Mouse (Mus musculus) large intestine, adult 2 months (tissue): Measurements from ENCODE around the gene Pkd1l1. TPM values are rescaled to one million over a fixed set of nuclear protein-coding genes. Genes with fewer than 3 reads are reported as not detected.
A peak's percentile ranks its signal among the peaks of the same experiment; 100 is the strongest.

ENCODE experiments used
- DNase-seq: peaks from one replicate; pipeline ENCODE4 v3.0.0-alpha.2; 2012; ENCODE audit warnings: low read depth, low spot score
- WGBS: fragments of 180-500 bp; shearing (Covaris S2); methylation state at CpG from one replicate; pipeline ENCODE4 v1.1.7; 2018; 5-methylcytosine and 5-hydroxymethylcytosine counted together
- polyA plus RNA-seq: library from polyadenylated mRNA; depleted of rRNA; stranded (reverse); fragments of >200 nt; gene quantifications from 2 replicates; pipeline ENCODE4 v1.2.3, GENCODE M21; 2012

The Pkd1l1 gene
- polyA plus RNA-seq, 1 experiment: 0.01 TPM

DNA sequence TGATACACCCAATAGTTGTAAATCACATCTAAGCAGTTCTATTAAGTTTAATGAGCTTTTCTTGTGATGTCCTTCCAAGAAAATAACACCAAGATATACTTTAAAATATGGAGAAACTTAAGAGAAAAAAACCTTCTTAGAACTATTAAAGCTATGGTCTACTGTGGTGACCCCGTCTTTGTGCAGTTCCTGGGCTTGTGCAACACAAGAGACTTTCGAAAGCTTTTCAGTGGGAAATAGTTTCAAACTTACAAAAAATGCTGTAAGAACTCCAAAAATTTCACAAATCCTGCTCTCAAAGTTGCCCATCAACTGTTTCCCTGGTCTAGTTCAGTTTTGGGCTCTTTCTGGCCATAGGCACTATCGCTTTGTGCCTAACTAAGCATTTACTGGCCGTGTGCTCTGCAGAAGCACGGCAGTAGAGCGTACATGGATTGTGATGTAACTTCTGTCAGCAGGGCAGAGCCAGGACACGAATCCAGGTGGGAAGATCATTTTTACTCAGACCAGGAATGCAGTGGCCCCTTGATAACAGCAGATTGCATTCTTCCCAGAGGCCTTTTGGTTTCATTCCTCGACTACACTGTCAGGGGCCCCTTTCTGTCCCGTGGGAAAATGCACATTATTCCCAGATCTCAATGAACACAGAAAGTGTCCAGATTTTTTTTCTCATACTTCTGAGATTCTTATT lies 144.1 kb downstream of the Pkd1l1 start:
- WGBS: 83% methylated on average over 9 of the region's 9 CpGs
- no peak for DNase-seq

- WGBS: 73% methylated on average over 5 of the region's 5 CpGs
- no peak for DNase-seq
These were observed 146.5 kb downstream of the Pkd1l1 start for GRCm38 (mm10) chr11:8826609-8827008.

DNA sequence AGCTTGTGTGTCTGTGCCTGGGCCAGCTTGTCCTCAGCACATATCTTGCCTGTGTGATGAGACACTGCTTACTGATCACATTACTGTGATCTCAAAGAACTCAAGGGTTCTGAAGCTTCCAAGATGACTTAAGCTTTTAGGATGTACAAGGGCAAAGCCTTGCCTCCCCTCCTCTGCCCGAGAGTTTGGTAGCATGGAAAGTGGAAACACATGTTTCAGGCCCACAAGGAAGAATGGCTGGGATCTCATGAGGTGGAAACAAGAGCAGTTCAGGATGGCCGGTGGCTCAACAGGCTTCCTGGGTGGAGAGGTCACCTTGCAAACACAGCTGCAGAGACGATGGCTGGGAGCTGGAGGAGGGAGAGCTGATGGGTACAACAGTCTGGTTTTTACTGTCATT lies 147.0 kb downstream of the Pkd1l1 start:
- no peak for DNase-seq
- 72% methylated on average over 3 of the region's 3 CpGs for WGBS

GRCm38 (mm10) chr11:8825413-8825812 lies 147.7 kb downstream of the Pkd1l1 start:
- WGBS: 93% methylated on average over 3 of the region's 3 CpGs
- DNase-seq: no peak

GRCm38 (mm10) chr11:8821403-8821802 lies 151.7 kb downstream of the Pkd1l1 start:
- 51% methylated on average over 4 of the region's 4 CpGs for WGBS
- no peak for DNase-seq

DNA sequence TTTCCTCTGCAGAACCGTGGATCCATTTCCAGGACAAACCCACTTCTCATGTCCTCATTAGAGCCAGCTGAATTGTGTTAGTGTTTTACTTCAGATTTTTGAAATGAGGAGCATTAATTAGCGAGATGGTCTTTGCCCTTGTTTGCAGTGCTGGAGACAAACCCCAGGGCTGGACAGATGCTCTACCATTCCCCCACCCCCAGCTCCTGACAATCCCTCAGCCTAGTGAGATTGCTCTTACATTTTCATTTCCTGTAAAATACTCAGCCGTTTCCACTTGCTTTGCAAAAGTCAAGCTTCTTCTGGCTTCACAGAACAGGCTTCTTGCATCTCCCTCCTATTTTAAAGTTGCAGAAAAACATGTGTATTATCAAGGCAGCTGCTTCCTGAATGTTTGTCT lies 155.7 kb downstream of the Pkd1l1 start:
- 44% methylated on average over 3 of the region's 3 CpGs for WGBS
- DNase-seq: no peak

DNA sequence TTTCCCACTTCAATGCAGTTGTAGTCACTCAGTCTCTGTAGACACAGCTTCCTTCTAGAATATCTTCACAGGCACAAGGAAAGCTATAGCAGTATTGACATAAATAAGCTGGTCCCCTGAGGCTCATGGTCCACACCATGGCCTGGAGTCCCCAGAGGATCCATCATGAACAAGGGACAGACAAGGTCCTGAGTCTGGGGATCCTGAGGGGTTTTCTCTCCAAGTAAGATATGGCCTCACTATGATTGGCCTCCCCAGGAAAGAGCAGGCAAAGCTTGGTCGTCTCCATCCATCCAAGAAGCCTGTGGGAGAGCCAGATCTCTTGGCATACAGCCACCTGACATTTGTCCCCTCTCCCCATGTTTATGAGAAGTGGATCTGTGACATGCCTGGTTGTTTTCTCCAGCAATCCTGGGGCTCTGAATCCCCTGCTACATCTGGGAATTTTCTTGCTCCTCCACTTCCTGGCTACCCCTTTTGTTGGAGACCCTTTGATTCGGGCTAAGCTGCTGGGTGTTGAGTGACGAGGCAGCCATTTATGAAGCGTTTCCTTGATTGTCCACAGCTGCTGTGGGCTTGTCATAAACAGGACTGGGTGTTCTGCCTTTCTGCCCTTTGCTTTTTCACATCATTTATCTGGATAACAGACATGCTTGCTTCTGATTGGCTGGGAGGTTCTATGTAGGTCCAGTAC lies 158.8 kb downstream of the Pkd1l1 start:
- DNase-seq: no peak
- WGBS: 54% methylated on average over 4 of the region's 4 CpGs

GRCm38 (mm10) chr11:8811506-8812100 lies 161.5 kb downstream of the Pkd1l1 start:
- DNase-seq: no peak
- WGBS: 46% methylated on average over 5 of the region's 5 CpGs

GRCm38 (mm10) chr11:8809644-8810043 lies 163.4 kb downstream of the Pkd1l1 start:
- WGBS: 78% methylated on average over 1 of the region's 1 CpGs
- no peak for DNase-seq

- 83% methylated on average over 4 of the region's 4 CpGs for WGBS
- no peak for DNase-seq
These were observed 166.1 kb downstream of the Pkd1l1 start for GRCm38 (mm10) chr11:8807009-8807408.

DNA sequence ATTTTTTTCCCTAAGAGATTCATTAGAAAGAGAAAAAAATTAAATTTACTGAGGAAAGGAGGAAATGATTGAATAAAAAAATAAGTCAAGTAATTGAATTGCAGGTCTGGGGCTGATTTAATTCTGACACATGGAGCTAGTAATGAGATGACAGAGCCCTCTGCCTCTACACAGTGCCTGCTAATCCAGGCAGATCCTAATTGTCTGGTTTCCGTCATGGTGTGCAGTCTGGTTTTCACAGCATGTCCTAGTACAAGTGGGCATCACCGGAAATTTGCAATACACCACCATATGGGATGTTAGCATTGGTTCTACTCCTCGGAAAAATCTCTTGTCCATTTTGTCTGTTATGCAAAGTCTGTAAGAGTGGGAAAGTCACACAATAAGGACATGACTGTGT lies 168.9 kb downstream of the Pkd1l1 start:
- 83% methylated on average over 3 of the region's 3 CpGs for WGBS
- no peak for DNase-seq

GRCm38 (mm10) chr11:8797486-8797885 lies 175.6 kb downstream of the Pkd1l1 start:
- no peak for DNase-seq
- WGBS: 45% methylated on average over 5 of the region's 5 CpGs

DNA sequence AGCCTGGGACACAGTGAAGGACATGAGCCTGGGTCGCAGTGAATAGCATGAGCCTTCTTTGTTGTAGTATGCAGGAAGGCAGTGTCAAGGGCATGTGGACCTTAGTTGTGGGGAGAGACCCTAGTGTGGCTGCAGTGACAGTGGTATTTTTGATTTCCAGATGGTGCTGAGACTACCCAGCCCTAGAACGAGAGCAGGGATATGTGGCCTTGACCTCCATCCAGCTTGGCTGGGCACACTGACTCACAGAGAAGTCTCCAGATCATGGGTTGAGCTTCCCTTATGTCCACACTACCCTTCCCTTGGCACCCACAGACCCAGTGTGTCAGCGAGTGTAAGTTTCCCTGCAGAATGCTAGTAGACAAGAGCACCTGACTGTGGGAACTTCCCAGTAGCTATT lies 178.0 kb downstream of the Pkd1l1 start:
- WGBS: 92% methylated on average over 3 of the region's 3 CpGs
- no peak for DNase-seq

GRCm38 (mm10) chr11:8792146-8792545 lies 180.9 kb downstream of the Pkd1l1 start:
- WGBS: 51% methylated on average over 2 of the region's 2 CpGs
- DNase-seq: no peak

DNA sequence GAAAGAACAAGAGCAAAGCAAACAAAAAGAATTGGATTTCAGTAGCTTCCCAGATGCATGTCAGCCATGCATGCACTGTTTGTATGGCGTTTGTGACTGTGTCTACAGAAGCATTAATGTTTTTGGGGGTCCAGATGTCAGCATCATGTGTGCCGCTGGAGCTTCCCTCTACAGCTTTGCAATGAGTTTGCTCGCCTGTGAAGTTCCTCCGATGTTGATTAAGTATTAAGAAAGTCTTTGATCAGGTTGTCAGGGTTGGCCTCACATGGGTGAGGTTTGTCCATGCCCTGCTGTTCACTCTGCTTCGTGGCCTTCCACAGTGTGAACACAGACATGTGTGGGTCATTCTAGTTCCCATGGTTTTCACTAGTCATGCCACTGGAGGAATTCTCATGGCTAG lies 183.9 kb downstream of the Pkd1l1 start:
- no peak for DNase-seq

DNA sequence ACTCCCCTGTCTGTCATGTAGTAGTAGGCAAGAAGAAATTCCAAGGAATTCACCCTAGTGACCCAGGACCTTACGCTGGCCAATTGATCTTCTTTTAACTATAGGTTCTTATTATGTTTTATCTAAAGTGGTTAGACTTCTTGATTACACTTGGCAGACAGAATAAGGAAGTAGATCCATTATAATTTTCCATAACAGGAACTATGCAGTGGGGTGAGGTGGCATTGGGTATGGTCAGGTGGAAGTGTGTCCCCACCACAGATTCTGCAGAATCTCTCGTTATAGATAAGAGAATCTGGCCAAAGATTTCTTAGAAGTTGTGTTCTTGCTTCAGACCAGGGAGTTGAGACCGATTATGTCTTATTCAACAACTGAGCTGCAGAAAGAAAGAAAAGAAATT lies 185.5 kb downstream of the Pkd1l1 start:
- DNase-seq: peak; percentile 32
- WGBS: 32% methylated on average over 3 of the region's 3 CpGs

More for the DNA sequence above, 183.9 kb downstream of the Pkd1l1 start:
- WGBS: 83% methylated on average over 5 of the region's 5 CpGs

GRCm38 (mm10) chr11:8784413-8784812 lies 188.7 kb downstream of the Pkd1l1 start:
- 85% methylated on average over 4 of the region's 4 CpGs for WGBS

GRCm38 (mm10) chr11:8782141-8782465 lies 191.0 kb downstream of the Pkd1l1 start:
- no peak for DNase-seq
- WGBS: 66% methylated on average over 3 of the region's 3 CpGs

More at GRCm38 (mm10) chr11:8784413-8784812, 188.7 kb downstream of the Pkd1l1 start:
- DNase-seq: no peak

DNA sequence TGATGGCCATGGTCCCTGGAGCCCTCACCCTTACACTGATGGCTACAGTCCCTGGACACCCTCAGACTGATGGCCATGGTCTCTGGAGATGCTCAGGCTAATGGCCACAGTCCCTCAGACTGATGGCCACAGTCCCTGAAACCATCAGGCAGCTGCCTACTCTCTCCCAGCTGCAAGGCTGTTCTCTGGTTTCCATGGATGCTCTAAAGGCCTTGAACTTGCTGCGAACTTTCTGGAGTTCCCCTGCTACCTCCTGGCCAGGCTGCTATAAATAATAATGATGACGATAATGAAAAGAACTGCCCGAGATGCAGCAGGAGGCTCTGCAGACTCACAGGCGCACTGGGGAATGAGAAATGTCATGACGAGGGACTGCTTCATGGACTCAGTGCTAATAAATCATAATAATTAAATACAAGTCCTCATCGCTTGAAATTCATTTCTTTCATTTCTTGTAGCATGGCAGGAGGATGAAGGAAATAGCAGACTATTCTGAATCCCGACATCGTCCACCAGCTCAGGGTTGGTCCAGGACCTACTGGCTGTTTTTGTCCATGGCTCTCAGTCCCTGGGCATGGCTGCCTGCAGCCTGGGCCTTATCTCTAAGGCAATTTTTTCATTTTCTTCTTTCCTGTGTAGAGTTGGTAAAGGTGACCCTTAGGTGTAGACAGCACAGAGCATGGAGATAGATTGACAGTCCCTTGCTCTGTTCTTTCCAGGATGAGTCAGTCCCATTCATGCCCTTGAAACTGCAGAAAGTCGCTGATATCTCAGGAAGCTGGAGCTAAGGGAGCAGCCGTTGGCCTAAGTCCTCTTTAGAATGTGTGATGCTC lies 191.5 kb downstream of the Pkd1l1 start:
- DNase-seq: no peak
- 68% methylated on average over 10 of the region's 10 CpGs for WGBS

DNA sequence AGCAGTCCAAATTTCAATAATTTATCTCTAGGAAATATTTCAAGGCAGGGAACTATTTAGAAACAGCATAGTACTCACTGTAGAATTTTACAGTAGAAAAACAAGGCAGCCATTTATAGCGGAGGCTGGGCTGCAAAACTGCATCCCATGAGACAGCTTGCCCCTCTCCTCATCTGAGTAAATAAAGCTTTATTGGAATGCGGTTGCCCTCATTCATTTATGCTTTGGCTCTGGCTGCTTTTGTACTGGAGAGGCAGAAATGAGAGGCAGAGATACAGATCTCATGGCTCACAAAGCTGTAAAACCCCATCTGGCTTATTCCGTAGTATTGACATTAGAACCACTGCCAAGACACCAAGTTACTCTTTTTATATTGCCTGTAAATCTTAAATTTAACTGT lies 193.6 kb downstream of the Pkd1l1 start:
- WGBS: 15% methylated on average over 3 of the region's 3 CpGs
- no peak for DNase-seq
